Mouse (Mus musculus) Patski (cell line): ENCODE results near the gene Pou2f3. TPM values are rescaled to one million over a fixed set of nuclear protein-coding genes. Genes with fewer than 3 reads are reported as not detected.

Experiments used
- ATAC-seq: fragments of 100-300 bp; one replicate; pipeline ENCODE4 v1.8.0; 2021
- CTCF ChIA-PET: fragments of 350-600 bp; sonication (Branson Sonifier 250); formaldehyde crosslinking; loops from one replicate; lab custom pipeline; 2022; ENCODE audit warnings: inconsistent platforms; lab: Charles Lee
- POLR2A ChIA-PET: fragments of 350-600 bp; sonication (Branson Sonifier 250); formaldehyde crosslinking; loops from one replicate; lab custom pipeline; 2022; ENCODE audit warnings: antibody characterized with exemption, inconsistent platforms; lab: Charles Lee
- DNase-seq: peaks from one replicate; pipeline ENCODE4 v3.0.0-alpha.2; 2011; ENCODE audit warnings: low read depth, low spot score
- H3K27me3 ChIP-seq: fragments of 371-371 bp; one replicate; pipeline ENCODE4 v1.5.1; 2021
- CTCF ChIP-seq: fragments of 100-300 bp; IDR thresholded peaks from one replicate; pipeline ENCODE4 v1.5.1; 2021
- in situ Hi-C: fragments of 300-500 bp; cut with MboI; formaldehyde crosslinking; loops from 3 replicates; pipeline ENCODE4 v1.11.1; 2018; ENCODE audit warnings: low pct_unique_long_range_greater_than_20kb, mixed read lengths
- polyA plus RNA-seq: library from polyadenylated mRNA; unstranded; gene quantifications from one replicate; pipeline ENCODE4 v1.2.3, GENCODE M21; 2021

Gene Pou2f3
- polyA plus RNA-seq, 1 experiment from 2014 or later, result 0.04 TPM

GRCm38 (mm10) chr9:43222429-43222715 lies 12.2 kb upstream of the Pou2f3 start:
- POLR2A ChIA-PET, result no interaction called here
- CTCF ChIA-PET, result interaction anchor here (1.4 to 2.4 kb wide), 4 partner anchors 12 to 78 kb away, joined by 3 to 13 read pairs (median 5); partner anchors contain the start of gene Pou2f3
- ATAC-seq (no peak), DNase-seq (no peak)
- no peaks in the 10 kb centered on the region for H3K27me3 ChIP-seq
- no peak for TF ChIP-seq CTCF
- in situ Hi-C loops, result loop anchor here (5.0 kb wide), 1 partner anchor 60 kb away; no protein-coding TSS in a partner anchor

DNA sequence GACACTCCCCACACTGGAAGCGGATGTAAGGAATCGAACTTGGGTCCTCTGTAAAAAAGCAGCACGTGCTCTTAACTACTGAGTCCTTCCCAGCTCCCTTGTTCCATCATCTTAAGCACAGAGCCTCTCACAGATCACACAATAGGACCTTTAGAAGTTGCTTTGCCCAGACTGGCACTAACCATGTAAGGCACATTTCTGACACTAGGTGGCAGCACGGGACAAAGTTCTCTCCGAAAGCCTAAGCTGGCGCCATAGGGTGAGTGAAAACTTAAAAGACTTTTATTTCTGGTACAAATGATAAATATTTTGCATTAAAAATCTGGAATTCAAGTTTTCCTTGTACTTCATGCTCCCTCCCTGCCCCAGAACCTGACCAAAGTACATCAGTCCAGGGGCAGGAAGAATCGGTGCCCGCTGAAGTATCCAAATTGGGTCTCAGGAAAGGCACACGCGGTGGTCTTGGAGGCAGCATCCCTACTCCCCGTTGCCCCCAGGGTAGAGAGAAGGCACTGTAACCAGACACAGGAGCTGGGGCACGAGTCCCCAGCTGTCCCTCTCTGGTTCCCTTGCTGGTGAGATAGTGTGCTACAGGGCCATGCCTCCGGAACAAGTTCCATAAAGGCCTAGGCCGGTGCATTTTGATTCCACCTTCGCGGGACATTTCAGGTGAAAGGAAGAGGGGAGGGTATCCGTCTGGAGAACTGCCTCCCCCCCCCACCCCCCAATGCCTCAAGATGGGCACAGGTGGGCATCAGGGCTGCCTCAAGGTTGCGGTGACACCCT lies 11.7 kb upstream of the Pou2f3 start:
- ChIA-PET POLR2A (no interaction called here), CTCF (interaction anchor here (0.7 to 2.4 kb wide), 14 partner anchors 11 to 252 kb away, joined by 3 to 13 read pairs (median 4); partner anchors contain the start of gene Pou2f3)
- in situ Hi-C loops, result loop anchor here (5.0 kb wide), 1 partner anchor 60 kb away; no protein-coding TSS in a partner anchor
- DNase-seq (no peak), ATAC-seq (no peak)
- H3K27me3 ChIP-seq, result no peaks in the 10 kb centered on the region
- TF ChIP-seq CTCF, result peak; percentile 90

DNA sequence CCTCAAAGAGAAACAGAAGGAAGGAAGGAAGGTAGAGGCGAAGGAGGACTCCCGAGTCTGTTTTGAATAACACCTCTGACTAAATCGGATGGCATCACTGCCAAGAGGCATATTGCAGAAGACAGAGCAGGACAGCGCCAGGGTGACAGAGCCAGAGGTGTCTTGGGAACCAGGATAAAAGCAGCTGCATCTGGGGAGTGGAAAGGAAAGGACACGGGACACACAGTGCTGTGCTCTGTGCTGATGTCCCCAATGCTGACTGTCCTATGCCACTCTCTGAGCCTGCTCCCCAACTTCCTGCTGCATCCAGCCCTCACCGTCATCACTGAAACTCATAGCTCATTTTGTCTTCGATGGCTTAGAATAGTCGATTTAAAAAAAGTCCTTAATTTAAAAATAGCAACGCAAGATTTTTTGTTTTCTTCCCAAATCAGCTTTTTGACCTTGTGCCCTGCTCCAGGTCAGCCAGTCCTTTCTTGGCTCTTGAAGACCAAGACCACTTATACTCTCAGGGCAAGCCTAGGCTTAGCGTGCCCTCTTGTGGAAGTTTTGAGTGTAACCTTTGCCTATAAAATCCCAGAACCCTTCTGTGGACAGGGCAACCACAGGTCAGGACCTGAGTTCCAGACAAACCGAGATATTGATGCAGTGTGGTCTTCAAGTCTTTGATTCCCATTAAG lies 742 bp upstream of the Pou2f3 start:
- POLR2A ChIA-PET, result no interaction called here
- peaks cover 6% of the 10 kb centered on the region for H3K27me3 ChIP-seq
- no peak for ATAC-seq
- CTCF ChIA-PET, result interaction anchor here (0.6 to 2.6 kb wide), 18 partner anchors 9 to 212 kb away, joined by 3 to 28 read pairs (median 4); no protein-coding TSS in a partner anchor
- in situ Hi-C loops, result loop anchor here (5.0 kb wide), 1 partner anchor 209 kb away; no protein-coding TSS in a partner anchor
- no peak for DNase-seq
- TF ChIP-seq CTCF, result peak; percentile 83

GRCm38 (mm10) chr9:43206022-43206390 lies 4.2 kb downstream of the Pou2f3 start:
- in situ Hi-C loops, result no loop called here
- TF ChIP-seq CTCF, result no peak
- ChIA-PET CTCF (interaction anchor here (1.2 kb wide), 1 partner anchor 261 kb away, joined by 3 read pairs; no protein-coding TSS in a partner anchor), POLR2A (interaction anchor here (0.6 to 0.7 kb wide), 2 partner anchors 14 to 794 kb away, joined by 3 to 4 read pairs; no protein-coding TSS in a partner anchor)
- no peak for DNase-seq
- H3K27me3 ChIP-seq, result peaks cover 38% of the 10 kb centered on the region
- no peak for ATAC-seq

- TF ChIP-seq CTCF, result no peak
- ATAC-seq (no peak), DNase-seq (no peak)
- POLR2A ChIA-PET, result interaction anchor here (0.6 to 0.7 kb wide), 2 partner anchors 13 to 793 kb away, joined by 3 to 4 read pairs; no protein-coding TSS in a partner anchor
- CTCF ChIA-PET, result no interaction called here
- peaks cover 43% of the 10 kb centered on the region for H3K27me3 ChIP-seq
- in situ Hi-C loops, result no loop called here
Measured at GRCm38 (mm10) chr9:43205343-43206021, 4.7 kb downstream of the Pou2f3 start.

DNA sequence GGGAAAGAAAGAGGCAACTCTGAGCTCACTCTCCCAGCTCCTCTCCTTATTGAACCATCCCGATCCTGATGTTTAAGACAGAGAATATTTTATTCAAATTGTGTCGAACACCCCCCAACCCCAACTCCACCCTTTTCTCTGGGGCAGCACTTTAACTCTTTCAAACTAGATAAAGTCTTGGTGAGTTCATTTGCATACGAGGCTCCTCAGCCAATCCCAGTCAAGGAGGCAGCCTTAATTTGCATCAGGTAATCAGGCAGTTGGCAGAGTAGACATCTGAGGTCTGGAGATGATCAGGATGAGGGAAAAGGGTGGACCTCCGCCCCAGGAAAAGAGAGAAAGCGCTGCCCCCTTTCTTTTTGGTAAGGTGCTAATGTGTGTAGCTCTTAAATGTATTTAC lies 10.0 kb downstream of the Pou2f3 start:
- ATAC-seq (no peak), DNase-seq (no peak)
- POLR2A ChIA-PET, result no interaction called here
- no peak for TF ChIP-seq CTCF
- H3K27me3 ChIP-seq, result peaks cover 48% of the 10 kb centered on the region
- in situ Hi-C loops, result no loop called here
- CTCF ChIA-PET, result interaction anchor here (1.7 kb wide), 1 partner anchor 10 kb away, joined by 6 read pairs; the partner anchor contains the start of gene Pou2f3

DNA sequence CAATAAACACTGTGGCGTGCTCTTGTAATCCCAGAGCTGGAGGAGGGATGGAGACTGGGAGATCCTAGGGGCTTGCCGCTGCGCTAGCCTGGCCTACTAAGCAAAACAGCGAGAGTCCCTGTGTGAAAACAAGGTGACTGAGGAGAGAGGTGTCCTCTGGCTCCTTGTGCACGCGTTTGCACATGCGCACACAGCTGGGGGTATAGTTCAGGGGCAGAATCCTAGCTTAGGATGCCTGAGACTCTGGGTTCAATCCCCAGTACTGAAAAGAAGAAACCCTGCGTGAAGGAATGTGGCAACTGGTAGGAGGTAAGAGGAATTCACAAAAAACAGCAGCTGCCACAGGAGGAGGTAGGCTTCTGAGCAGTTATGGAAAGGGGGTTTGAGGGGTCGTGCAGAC lies 16.2 kb downstream of the Pou2f3 start:
- TF ChIP-seq CTCF, result no peak
- in situ Hi-C loops, result loop anchor here (25.0 kb wide), 1 partner anchor 632 kb away; no protein-coding TSS in a partner anchor
- POLR2A ChIA-PET, result no interaction called here
- DNase-seq (no peak), ATAC-seq (no peak)
- CTCF ChIA-PET, result interaction anchor here (0.9 kb wide), 1 partner anchor 17 kb away, joined by 3 read pairs; no protein-coding TSS in a partner anchor
- peaks cover 43% of the 10 kb centered on the region for H3K27me3 ChIP-seq

DNA sequence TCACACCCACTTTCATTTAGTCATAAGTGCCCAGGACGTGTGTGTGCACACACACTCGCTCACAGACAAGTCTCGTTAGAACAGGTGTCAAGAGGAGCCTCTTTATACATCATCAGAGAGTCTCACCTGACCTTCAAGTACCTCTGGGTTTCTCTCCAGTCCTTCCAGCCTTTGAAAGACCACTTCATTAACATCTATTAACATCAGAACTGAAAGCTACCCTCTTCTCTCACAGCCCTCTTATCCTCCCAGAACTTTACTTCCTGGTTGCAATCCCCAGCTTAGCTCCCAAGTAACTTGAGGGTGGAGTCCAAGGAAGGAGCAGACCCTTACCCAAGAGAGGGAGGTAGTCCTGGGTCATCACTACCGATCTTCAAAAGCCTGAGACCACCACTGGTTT lies 18.6 kb downstream of the Pou2f3 start:
- ATAC-seq (no peak), DNase-seq (no peak)
- no peak for TF ChIP-seq CTCF
- CTCF ChIA-PET, result no interaction called here
- in situ Hi-C loops, result loop anchor here (25.0 kb wide), 1 partner anchor 629 kb away; no protein-coding TSS in a partner anchor
- peaks cover 51% of the 10 kb centered on the region for H3K27me3 ChIP-seq
- POLR2A ChIA-PET, result no interaction called here

GRCm38 (mm10) chr9:43189021-43189356 lies 21.2 kb downstream of the Pou2f3 start:
- peaks cover 41% of the 10 kb centered on the region for H3K27me3 ChIP-seq
- ATAC-seq, result no peak
- no peak for TF ChIP-seq CTCF
- no peak for DNase-seq
- ChIA-PET CTCF (no interaction called here), POLR2A (no interaction called here)
- in situ Hi-C loops, result loop anchor here (25.0 kb wide), 1 partner anchor 627 kb away; no protein-coding TSS in a partner anchor
